Mouse (Mus musculus): Measurements from ENCODE around the gene Prph. TPM values are rescaled to one million over a fixed set of nuclear protein-coding genes. Genes with fewer than 3 reads are reported as not detected.

Gene Prph
- 0.19 and 0.94 TPM in 2 replicates for polyA plus RNA-seq (2014; fragmentation: Nextera tagmentation; extraction: Ambion mirVana)

GRCm38 (mm10) chr15:99055040-99055439 lies at the start of gene Prph:
Gene Prph (plus strand): TSS chr15:99055174.
- Histone ChIP-seq H3K4me1 (replicated peaks; ENCODE audit: control insufficient read depth, insufficient read depth, low read length) (peaks cover 10% of the 10 kb centered on the region; the same call in 1 of the 2 replicates), H3K4me3 (ENCODE audit: low read depth, low read length) (peak within 1 kb of the TSS; percentile 27), H3K27me3 (ENCODE audit: control insufficient read depth, insufficient read depth, low read length) (peaks cover 58% of the 10 kb centered on the region), H3K9ac (ENCODE audit: low read length) (no peak within 1 kb of the TSS), H3K27ac (ENCODE audit: low read depth, low read length) (no peak within 1 kb of the TSS), H3K4me2 (ENCODE audit: low read depth, low read length, severe bottlenecking) (peak within 1 kb of the TSS; percentile 49), H3K9me3 (ENCODE audit: control insufficient read depth, low read length) (no peaks in the 10 kb centered on the region), H3K36me3 (ENCODE audit: control insufficient read depth, insufficient read depth, low read length) (no peaks in the 10 kb centered on the region)
- DNase-seq (ENCODE audit: low spot score) (no peak), ATAC-seq (replicated peaks; ENCODE audit: low FRiP score) (no peak)
- 2% methylated on average over 29 of the region's 30 CpGs for WGBS

DNA sequence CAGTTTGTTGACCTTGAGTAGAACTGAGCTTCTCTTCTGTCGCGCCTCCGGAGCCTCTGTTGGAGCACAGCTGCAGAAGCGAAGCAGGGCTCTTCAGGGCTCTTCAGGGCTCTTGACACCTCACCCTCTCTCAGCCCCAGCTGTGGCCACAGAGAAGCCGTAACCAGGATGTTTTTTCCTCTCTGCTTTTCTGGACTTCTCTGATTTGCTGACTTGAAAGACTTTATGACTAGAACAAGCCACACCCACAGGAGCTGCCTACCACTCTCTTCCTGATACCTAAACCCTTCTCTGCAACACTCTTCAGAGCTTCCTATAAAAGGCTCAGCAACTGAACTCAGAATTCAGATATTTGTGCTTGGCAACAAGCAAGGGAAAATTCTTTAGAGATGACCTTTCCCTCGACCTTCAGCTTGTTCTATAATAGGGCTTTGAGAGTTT lies 46.2 kb upstream of the Prph start:
- ATAC-seq (replicated peaks; ENCODE audit: low FRiP score), result no peak
- H3K36me3 ChIP-seq (ENCODE audit: control insufficient read depth, insufficient read depth, low read length), result no peaks in the 10 kb centered on the region
- DNase-seq (ENCODE audit: low spot score), result no peak
- no peak overlapping the region for H3K4me2 ChIP-seq (ENCODE audit: low read depth, low read length, severe bottlenecking)
- no peak overlapping the region for H3K4me3 ChIP-seq (ENCODE audit: low read depth, low read length)
- H3K27me3 ChIP-seq (ENCODE audit: control insufficient read depth, insufficient read depth, low read length), result no peaks in the 10 kb centered on the region
- no peaks in the 10 kb centered on the region; the same call in 1 of the 2 replicates for H3K9me3 ChIP-seq (ENCODE audit: control insufficient read depth, low read length)
- no peak overlapping the region for H3K27ac ChIP-seq (ENCODE audit: low read depth, low read length)
- 87% methylated on average over 6 of the region's 6 CpGs for WGBS
- no peaks in the 10 kb centered on the region for H3K4me1 ChIP-seq (replicated peaks; ENCODE audit: control insufficient read depth, insufficient read depth, low read length)
- H3K9ac ChIP-seq (ENCODE audit: low read length), result no peak overlapping the region

- no peak overlapping the region for H3K27ac ChIP-seq (ENCODE audit: low read depth, low read length)
- no peaks in the 10 kb centered on the region for H3K27me3 ChIP-seq (ENCODE audit: control insufficient read depth, insufficient read depth, low read length)
- H3K9me3 ChIP-seq (ENCODE audit: control insufficient read depth, low read length), result no peaks in the 10 kb centered on the region
- ATAC-seq (replicated peaks; ENCODE audit: low FRiP score) (no peak), DNase-seq (ENCODE audit: low spot score) (no peak)
- no peak overlapping the region for H3K4me3 ChIP-seq (ENCODE audit: low read depth, low read length)
- no peak overlapping the region for H3K9ac ChIP-seq (ENCODE audit: low read length)
- H3K4me2 ChIP-seq (ENCODE audit: low read depth, low read length, severe bottlenecking), result no peak overlapping the region
- H3K36me3 ChIP-seq (ENCODE audit: control insufficient read depth, insufficient read depth, low read length), result no peaks in the 10 kb centered on the region
- WGBS, result 89% methylated on average over 2 of the region's 2 CpGs
- H3K4me1 ChIP-seq (replicated peaks; ENCODE audit: control insufficient read depth, insufficient read depth, low read length), result no peaks in the 10 kb centered on the region
Observed at GRCm38 (mm10) chr15:99010896-99011295, 44.1 kb upstream of the Prph start.

- ATAC-seq (replicated peaks; ENCODE audit: low FRiP score) (no peak), DNase-seq (ENCODE audit: low spot score) (no peak)
- H3K27me3 ChIP-seq (ENCODE audit: control insufficient read depth, insufficient read depth, low read length), result no peaks in the 10 kb centered on the region
- no peaks in the 10 kb centered on the region for H3K36me3 ChIP-seq (ENCODE audit: control insufficient read depth, insufficient read depth, low read length)
- no peak overlapping the region for H3K9ac ChIP-seq (ENCODE audit: low read length)
- H3K4me3 ChIP-seq (ENCODE audit: low read depth, low read length), result no peak overlapping the region
- H3K4me2 ChIP-seq (ENCODE audit: low read depth, low read length, severe bottlenecking), result no peak overlapping the region
- WGBS, result 90% methylated on average over 3 of the region's 3 CpGs
- no peaks in the 10 kb centered on the region for H3K9me3 ChIP-seq (ENCODE audit: control insufficient read depth, low read length)
- no peaks in the 10 kb centered on the region for H3K4me1 ChIP-seq (replicated peaks; ENCODE audit: control insufficient read depth, insufficient read depth, low read length)
- no peak overlapping the region for H3K27ac ChIP-seq (ENCODE audit: low read depth, low read length)
Observed at GRCm38 (mm10) chr15:99011946-99012345, 43.0 kb upstream of the Prph start.

GRCm38 (mm10) chr15:99014496-99015030 lies 40.4 kb upstream of the Prph start:
- WGBS, result 69% methylated on average over 9 of the region's 9 CpGs
- ATAC-seq (replicated peaks; ENCODE audit: low FRiP score), result no peak

GRCm38 (mm10) chr15:99017355-99017761 lies 37.6 kb upstream of the Prph start:
- Histone ChIP-seq H3K9ac (ENCODE audit: low read length) (no peak overlapping the region), H3K27me3 (ENCODE audit: control insufficient read depth, insufficient read depth, low read length) (no peaks in the 10 kb centered on the region), H3K9me3 (ENCODE audit: control insufficient read depth, low read length) (no peaks in the 10 kb centered on the region), H3K27ac (ENCODE audit: low read depth, low read length) (no peak overlapping the region), H3K4me1 (replicated peaks; ENCODE audit: control insufficient read depth, insufficient read depth, low read length) (no peaks in the 10 kb centered on the region), H3K4me2 (ENCODE audit: low read depth, low read length, severe bottlenecking) (no peak overlapping the region), H3K4me3 (ENCODE audit: low read depth, low read length) (no peak overlapping the region), H3K36me3 (ENCODE audit: control insufficient read depth, insufficient read depth, low read length) (no peaks in the 10 kb centered on the region)
- ATAC-seq (replicated peaks; ENCODE audit: low FRiP score) (no peak), DNase-seq (ENCODE audit: low spot score) (no peak)
- 87% methylated on average over 8 of the region's 8 CpGs for WGBS

More at GRCm38 (mm10) chr15:99014496-99015030, 40.4 kb upstream of the Prph start:
- Histone ChIP-seq H3K27ac (ENCODE audit: low read depth, low read length) (no peak overlapping the region), H3K9ac (ENCODE audit: low read length) (no peak overlapping the region), H3K9me3 (ENCODE audit: control insufficient read depth, low read length) (no peaks in the 10 kb centered on the region), H3K36me3 (ENCODE audit: control insufficient read depth, insufficient read depth, low read length) (no peaks in the 10 kb centered on the region), H3K4me1 (replicated peaks; ENCODE audit: control insufficient read depth, insufficient read depth, low read length) (no peaks in the 10 kb centered on the region), H3K4me2 (ENCODE audit: low read depth, low read length, severe bottlenecking) (no peak overlapping the region), H3K4me3 (ENCODE audit: low read depth, low read length) (no peak overlapping the region), H3K27me3 (ENCODE audit: control insufficient read depth, insufficient read depth, low read length) (no peaks in the 10 kb centered on the region)
- no peak for DNase-seq (ENCODE audit: low spot score)

DNA sequence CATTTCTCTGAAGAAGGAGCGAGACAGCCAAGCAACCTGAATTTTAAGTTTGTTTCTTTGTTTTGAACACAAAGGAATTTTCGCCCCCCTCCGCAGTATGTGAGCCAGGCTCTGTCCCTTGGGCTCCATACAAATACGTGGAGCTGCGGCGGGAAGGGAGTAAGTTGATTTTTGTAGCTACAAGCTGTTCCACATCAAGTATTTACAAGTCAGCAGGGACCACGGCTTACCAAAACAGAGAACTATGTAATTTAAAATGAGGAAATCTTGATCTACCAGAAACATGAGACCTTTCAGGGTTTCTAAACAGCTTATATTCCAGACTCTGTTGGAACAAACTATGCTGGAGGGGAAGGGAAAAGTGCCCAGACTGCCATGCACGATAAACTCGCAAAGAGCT lies 37.0 kb upstream of the Prph start:
- WGBS, result 65% methylated on average over 9 of the region's 9 CpGs
- ATAC-seq (replicated peaks; ENCODE audit: low FRiP score) (no peak), DNase-seq (ENCODE audit: low spot score) (no peak)
- Histone ChIP-seq H3K9me3 (ENCODE audit: control insufficient read depth, low read length) (no peaks in the 10 kb centered on the region), H3K4me2 (ENCODE audit: low read depth, low read length, severe bottlenecking) (no peak overlapping the region), H3K4me1 (replicated peaks; ENCODE audit: control insufficient read depth, insufficient read depth, low read length) (no peaks in the 10 kb centered on the region), H3K36me3 (ENCODE audit: control insufficient read depth, insufficient read depth, low read length) (no peaks in the 10 kb centered on the region), H3K9ac (ENCODE audit: low read length) (no peak overlapping the region), H3K27me3 (ENCODE audit: control insufficient read depth, insufficient read depth, low read length) (no peaks in the 10 kb centered on the region), H3K4me3 (ENCODE audit: low read depth, low read length) (no peak overlapping the region), H3K27ac (ENCODE audit: low read depth, low read length) (no peak overlapping the region)

- no peak overlapping the region for H3K9ac ChIP-seq (ENCODE audit: low read length)
- no peaks in the 10 kb centered on the region for H3K36me3 ChIP-seq (ENCODE audit: control insufficient read depth, insufficient read depth, low read length)
- 89% methylated on average over 4 of the region's 4 CpGs for WGBS
- no peak overlapping the region for H3K4me2 ChIP-seq (ENCODE audit: low read depth, low read length, severe bottlenecking)
- H3K4me1 ChIP-seq (replicated peaks; ENCODE audit: control insufficient read depth, insufficient read depth, low read length), result no peaks in the 10 kb centered on the region
- H3K4me3 ChIP-seq (ENCODE audit: low read depth, low read length), result no peak overlapping the region
- DNase-seq (ENCODE audit: low spot score) (no peak), ATAC-seq (replicated peaks; ENCODE audit: low FRiP score) (no peak)
- H3K27ac ChIP-seq (ENCODE audit: low read depth, low read length), result no peak overlapping the region
- H3K9me3 ChIP-seq (ENCODE audit: control insufficient read depth, low read length), result no peaks in the 10 kb centered on the region
- no peaks in the 10 kb centered on the region for H3K27me3 ChIP-seq (ENCODE audit: control insufficient read depth, insufficient read depth, low read length)
Observed at GRCm38 (mm10) chr15:99018630-99019029, 36.3 kb upstream of the Prph start.

GRCm38 (mm10) chr15:99019436-99019835 lies 35.5 kb upstream of the Prph start:
- ATAC-seq (replicated peaks; ENCODE audit: low FRiP score), result no peak
- Histone ChIP-seq H3K4me1 (replicated peaks; ENCODE audit: control insufficient read depth, insufficient read depth, low read length) (no peaks in the 10 kb centered on the region), H3K27ac (ENCODE audit: low read depth, low read length) (no peak overlapping the region), H3K9me3 (ENCODE audit: control insufficient read depth, low read length) (no peaks in the 10 kb centered on the region), H3K36me3 (ENCODE audit: control insufficient read depth, insufficient read depth, low read length) (no peaks in the 10 kb centered on the region), H3K9ac (ENCODE audit: low read length) (no peak overlapping the region), H3K4me3 (ENCODE audit: low read depth, low read length) (no peak overlapping the region), H3K27me3 (ENCODE audit: control insufficient read depth, insufficient read depth, low read length) (no peaks in the 10 kb centered on the region), H3K4me2 (ENCODE audit: low read depth, low read length, severe bottlenecking) (no peak overlapping the region)
- WGBS, result 61% methylated on average over 8 of the region's 8 CpGs
- DNase-seq (ENCODE audit: low spot score), result no peak

Measured in forebrain, embryonic 11.5 days (tissue).